Mouse (Mus musculus) spleen, adult 2 months (tissue): Measurements from ENCODE around the gene Acta1.

Experiments
- CTCF ChIP-seq: fragments of 200-500 bp; IDR thresholded peaks from 2 replicates; pipeline ENCODE4 v1.5.1; 2011; ENCODE audit warnings: mild to moderate bottlenecking, inconsistent platforms; ENCODE audit not compliant: insufficient read depth, insufficient read length, insufficient replicate concordance; ENCODE audit errors: extremely low read depth
- POLR2A ChIP-seq: fragments of 200-500 bp; IDR thresholded peaks from 2 replicates; pipeline ENCODE4 v1.6.1; 2011; ENCODE audit warnings: low read depth, low read length, inconsistent platforms

GRCm38 (mm10) chr8:123860386-123860785, 34.2 kb downstream of the Acta1 start:
- TF ChIP-seq CTCF: no peak
- TF ChIP-seq POLR2A: no peak
